In the genomic region with DNA sequence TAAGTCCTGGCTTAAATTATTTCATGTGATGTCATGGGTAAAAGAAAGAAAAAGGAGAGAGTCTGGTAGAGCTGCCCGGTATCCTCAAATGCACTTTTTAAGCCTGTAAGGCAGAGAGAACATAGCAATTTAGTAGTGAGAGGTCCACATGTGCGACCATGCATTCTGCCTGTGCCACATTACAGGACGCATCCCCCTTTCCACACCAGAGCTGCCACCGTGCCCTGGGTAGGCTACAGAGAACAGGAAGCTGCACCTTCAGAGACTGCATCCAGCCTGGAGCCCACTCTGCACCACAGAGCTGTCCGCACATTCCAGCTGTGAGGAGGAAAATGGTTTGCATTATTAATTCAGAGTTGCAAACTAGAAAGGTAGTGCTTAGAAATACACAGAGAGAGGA, we compare ENCODE assay signal across 26 mouse cellular contexts.
A peak's percentile ranks its signal among the peaks of the same experiment; 100 is the strongest.
DNase-seq lines count a peak whose midpoint lies in the region; ATAC-seq and TF ChIP-seq lines count a peak whose summit lies in the region.
"Had no signal": no experiment of that assay in that cellular context is flagged by ENCODE, and none has a peak within 500 bp of the region (broad histone marks: within the 10 kb centered on the region; RNA-seq: fewer than 3 reads in every experiment).

No protein-coding gene starts in this region.

- TF ChIP-seq CTCF in cerebellum, adult 2 months (IDR thresholded peaks at IDR 0.05; ENCODE audit: borderline replicate concordance, insufficient read depth, low read depth, low read length): no peak
- no peak for TF ChIP-seq CTCF in heart, adult 2 months (IDR thresholded peaks at IDR 0.05)
- TF ChIP-seq CTCF in lung, embryonic 14.5 days (IDR thresholded peaks at IDR 0.05; ENCODE audit: low read depth): no peak

- ATAC-seq in heart, embryonic 14.5 days (ENCODE audit: insufficient number of reproducible peaks, insufficient read depth, low FRiP score, low read depth): no peak
- no peak for ATAC-seq in lung, embryonic 14.5 days (ENCODE audit: insufficient read depth)
- ATAC-seq in embryonic facial prominence, embryonic 14.5 days (ENCODE audit: low read depth): no peak
- ATAC-seq: hindbrain, embryonic 16.5 days; intestine, embryonic 15.5 days; liver, postnatal 0 days had no signal

- peaks cover 3% of the 10 kb centered on the region; the same call in 1 of the 2 replicates for H3K4me1 ChIP-seq in cerebellum, adult 2 months (ENCODE audit: control insufficient read depth, insufficient read depth, low read length)
- H3K4me1 ChIP-seq in heart, embryonic 14.5 days (ENCODE audit: control insufficient read depth in 2 of 2, insufficient read depth in 2 of 2, low read length in 2 of 2): peaks cover 8 to 39% of the 10 kb centered on the region in 2 experiments
- peaks cover 3% of the 10 kb centered on the region for H3K4me1 ChIP-seq in heart, adult 2 months (ENCODE audit: control insufficient read depth, insufficient read depth, low read length)
- peaks cover 4% of the 10 kb centered on the region; the same call in 1 of the 2 replicates for H3K4me1 ChIP-seq in lung, embryonic 14.5 days (ENCODE audit: insufficient read depth)
- no peaks in the 10 kb centered on the region; the same call in 1 of the 2 replicates for H3K4me1 ChIP-seq in embryonic facial prominence, embryonic 14.5 days (ENCODE audit: control insufficient read depth, insufficient read depth, low read length)
- H3K4me1 ChIP-seq: intestine, embryonic 15.5 days had no signal

- no peaks in the 10 kb centered on the region for H3K27me3 ChIP-seq in cerebellum, adult 2 months (ENCODE audit: control insufficient read depth, insufficient read depth, low read length)
- H3K27me3 ChIP-seq in heart, embryonic 14.5 days (ENCODE audit: control insufficient read depth, insufficient read depth, low read length): no peaks in the 10 kb centered on the region
- no peaks in the 10 kb centered on the region for H3K27me3 ChIP-seq in heart, adult 2 months (ENCODE audit: control insufficient read depth, insufficient read depth, low read length)
- no peaks in the 10 kb centered on the region for H3K27me3 ChIP-seq in lung, embryonic 14.5 days (ENCODE audit: insufficient read depth, low read length)
- no peaks in the 10 kb centered on the region for H3K27me3 ChIP-seq in embryonic facial prominence, embryonic 14.5 days (replicated peaks; ENCODE audit: control insufficient read depth, insufficient read depth, low read length)
- H3K27me3 ChIP-seq: forebrain, embryonic 12.5 days; intestine, embryonic 15.5 days had no signal

- H3K4me2 ChIP-seq in heart, embryonic 14.5 days (ENCODE audit: low read length): no peak overlapping the region
- no peak overlapping the region for H3K4me2 ChIP-seq in lung, embryonic 14.5 days
- no peak overlapping the region for H3K4me2 ChIP-seq in embryonic facial prominence, embryonic 14.5 days (ENCODE audit: low read depth, low read length)
- H3K4me2 ChIP-seq: forebrain, embryonic 12.5 days; intestine, embryonic 15.5 days; liver, embryonic 11.5 days had no signal

- intact Hi-C loops in heart, adult 2 months (cut with DNase I): no loop called here

- no peak for TF ChIP-seq EP300 in heart, adult 2 months (IDR thresholded peaks at IDR 0.05; ENCODE audit: insufficient read depth, low read depth, low read length)

- no peak overlapping the region for H3K4me3 ChIP-seq in cerebellum, adult 2 months (replicated peaks; ENCODE audit: insufficient read depth, low read depth, low read length)
- H3K4me3 ChIP-seq in heart, embryonic 14.5 days (ENCODE audit: control insufficient read depth in 1 of 2, insufficient read depth in 1 of 2, low read depth in 1 of 2, low read length in 2 of 2): no peak overlapping the region
- H3K4me3 ChIP-seq in heart, adult 2 months: no peak overlapping the region
- H3K4me3 ChIP-seq in lung, embryonic 14.5 days (ENCODE audit: low read depth, low read length): no peak overlapping the region
- no peak overlapping the region for H3K4me3 ChIP-seq in embryonic facial prominence, embryonic 14.5 days (ENCODE audit: low read depth, low read length)
- H3K4me3 ChIP-seq: erythroblast, embryonic 14.5 days; forebrain, embryonic 12.5 days; gastrocnemius, adult 2 months; intestine, embryonic 15.5 days; left cerebral cortex, adult 2 months had no signal

- H3K36me3 ChIP-seq in heart, embryonic 14.5 days (ENCODE audit: control insufficient read depth, insufficient read depth, low read length): peaks cover 18% of the 10 kb centered on the region
- H3K36me3 ChIP-seq in heart, adult 2 months (ENCODE audit: control insufficient read depth, insufficient read depth, low read length): peaks cover 10% of the 10 kb centered on the region
- H3K36me3 ChIP-seq in lung, embryonic 14.5 days (ENCODE audit: insufficient read depth): peaks cover 27% of the 10 kb centered on the region; the same call in 1 of the 2 replicates
- H3K36me3 ChIP-seq in embryonic facial prominence, embryonic 14.5 days (ENCODE audit: control insufficient read depth, insufficient read depth, low read length): peaks cover 9% of the 10 kb centered on the region; the same call in 1 of the 2 replicates
- H3K36me3 ChIP-seq: forebrain, embryonic 12.5 days; intestine, embryonic 15.5 days had no signal

- DNase-seq in cerebellum, adult 2 months: no peak
- no peak for DNase-seq in cerebellum, adult 9-11 months
- no peak for DNase-seq in heart, adult 2 months
- DNase-seq in lung, embryonic 14.5 days: no peak
- DNase-seq in lung, postnatal 4 days: no peak
- DNase-seq in embryonic facial prominence, embryonic 14.5 days (ENCODE audit: low spot score): no peak
- DNase-seq: adrenal gland, postnatal 14 days; cerebellum, adult 8-10 months; gastrocnemius, adult 2 months; kidney, adult 8-10 months; kidney, postnatal 10 days; left cerebral cortex, postnatal 4 days; liver, postnatal 0 days; lung, postnatal 10 days; midbrain, embryonic 14.5 days; right cerebral cortex, adult 18-20 months; right cerebral cortex, postnatal 4 days; thymus, adult 18-20 months; thymus, postnatal 36 days had no signal

- H3K27ac ChIP-seq in cerebellum, adult 2 months (ENCODE audit: insufficient read depth, low read length): 0 out of 2 replicates have a peak overlapping the region, but pooled peaks have one; percentile 52
- peak overlapping the region in 1 of 2 experiments; percentile 33; a peak in 1 of 4 replicates for H3K27ac ChIP-seq in heart, embryonic 14.5 days (replicated peaks in 1 of 2; ENCODE audit: control insufficient read depth in 1 of 2, insufficient read depth in 1 of 2, low read depth in 2 of 2, low read length in 2 of 2)
- no peak overlapping the region for H3K27ac ChIP-seq in heart, adult 2 months
- peak overlapping the region; percentile 24; the same call in 1 of the 2 replicates for H3K27ac ChIP-seq in lung, embryonic 14.5 days (ENCODE audit: low read depth)
- 0 out of 2 replicates have a peak overlapping the region, but pooled peaks have one; percentile 4 for H3K27ac ChIP-seq in embryonic facial prominence, embryonic 14.5 days (replicated peaks; ENCODE audit: low read depth, low read length)
- H3K27ac ChIP-seq: forebrain, embryonic 12.5 days; gastrocnemius, adult 2 months; intestine, embryonic 15.5 days; left cerebral cortex, adult 2 months had no signal

- peak overlapping the region; percentile 21; the same call in 1 of the 2 replicates for H3K9ac ChIP-seq in heart, embryonic 14.5 days (ENCODE audit: low read length)
- H3K9ac ChIP-seq in heart, adult 2 months (ENCODE audit: low read depth, low read length): no peak overlapping the region
- no peak overlapping the region for H3K9ac ChIP-seq in lung, embryonic 14.5 days
- H3K9ac ChIP-seq in embryonic facial prominence, embryonic 14.5 days (ENCODE audit: low read depth, low read length): no peak overlapping the region
- H3K9ac ChIP-seq: forebrain, embryonic 12.5 days; intestine, embryonic 15.5 days; liver, postnatal 0 days had no signal

- TF ChIP-seq POLR2A in cerebellum, adult 2 months (IDR thresholded peaks at IDR 0.05; ENCODE audit: borderline replicate concordance, insufficient read depth, low read length): no peak
- no peak for TF ChIP-seq POLR2A in heart, adult 2 months (IDR thresholded peaks at IDR 0.05; ENCODE audit: insufficient read depth, low read depth, low read length)

- WGBS in cerebellum, adult 2 months: 56% methylated on average over 5 of the region's 5 CpGs
- WGBS in heart, embryonic 14.5 days: 60% methylated on average over 5 of the region's 5 CpGs
- 62% methylated on average over 5 of the region's 5 CpGs for WGBS in heart, adult 2 months
- 78% methylated on average over 5 of the region's 5 CpGs for WGBS in lung, embryonic 14.5 days
- 56% methylated on average over 5 of the region's 5 CpGs for WGBS in embryonic facial prominence, embryonic 14.5 days

- H3K9me3 ChIP-seq in heart, embryonic 14.5 days (ENCODE audit: control insufficient read depth, low read length): no peaks in the 10 kb centered on the region
- H3K9me3 ChIP-seq in lung, embryonic 14.5 days (ENCODE audit: low read depth, low read length): no peaks in the 10 kb centered on the region
- H3K9me3 ChIP-seq in embryonic facial prominence, embryonic 14.5 days (ENCODE audit: control insufficient read depth, low read length): no peaks in the 10 kb centered on the region
- H3K9me3 ChIP-seq: forebrain, embryonic 12.5 days; intestine, embryonic 15.5 days had no signal

- H3K79me2 ChIP-seq in heart, adult 2 months (replicated peaks; ENCODE audit: control insufficient read depth, insufficient read depth, low read length): peaks cover 6% of the 10 kb centered on the region
